Mouse (Mus musculus) embryonic fibroblast, embryonic 13.5 days (primary cell): ENCODE measurements around the gene Bag3.

Source experiments
- CTCF ChIP-seq: IDR thresholded peaks from 2 replicates; pipeline ENCODE4 v1.5.1; 2011; ENCODE audit warnings: mild to moderate bottlenecking, control low read depth, low read length, moderate library complexity, borderline replicate concordance; ENCODE audit not compliant: insufficient read depth
- POLR2A ChIP-seq: IDR thresholded peaks from 2 replicates; pipeline ENCODE4 v1.6.1; 2011; ENCODE audit warnings: low read depth, mild to moderate bottlenecking, control low read depth, low read length, moderate library complexity

GRCm38 (mm10) chr7:128526611-128527010 is 3.2 kb downstream of the Bag3 start:
- TF ChIP-seq POLR2A, result no peak
- no peak for TF ChIP-seq CTCF
